Mouse (Mus musculus) C2C12 (cell line): Measurements from ENCODE around the gene Tespa1.

Experiments
- CEBPB ChIP-seq: IDR thresholded peaks from one replicate; pipeline ENCODE4 v1.6.1; 2011; ENCODE audit warnings: low read depth, mild to moderate bottlenecking, control low read depth, moderate library complexity
- CTCF ChIP-seq: IDR thresholded peaks from one replicate; pipeline ENCODE4 v1.5.1; 2011; ENCODE audit not compliant: control insufficient read depth, insufficient read depth, insufficient read length

- TF ChIP-seq CEBPB = no peak
- no peak for TF ChIP-seq CTCF
Measured at GRCm38 (mm10) chr10:130330711-130331110, 8.0 kb downstream of the Tespa1 start.
